Mouse (Mus musculus) midbrain, embryonic 16.5 days (tissue): ENCODE results near the gene Asap2. TPM values are rescaled to one million over a fixed set of nuclear protein-coding genes. Genes with fewer than 3 reads are reported as not detected.

Source experiments
- ATAC-seq: fragments of 200-750 bp; cut with Nextera tagmentation; 2 replicates; pipeline ENCODE4 v1.8.0; 2017; ENCODE audit warnings: moderate TSS enrichment
- H3K27ac ChIP-seq: fragments of 300-500 bp; sonication (generic); 2 replicates; pipeline ENCODE4 v1.5.1; 2014; ENCODE audit warnings: mild to moderate bottlenecking, low read length, mixed read lengths
- H3K27me3 ChIP-seq: fragments of 300-500 bp; sonication (generic); 2 replicates; pipeline ENCODE4 v1.6.1; 2014; ENCODE audit warnings: low read depth, low read length, mixed read lengths; ENCODE audit not compliant: control insufficient read depth, insufficient read depth
- H3K36me3 ChIP-seq: fragments of 300-500 bp; sonication (generic); 2 replicates; pipeline ENCODE4 v1.6.1; 2014; ENCODE audit warnings: mild to moderate bottlenecking, low read length, moderate library complexity, mixed read lengths; ENCODE audit not compliant: control insufficient read depth, insufficient read depth
- H3K4me1 ChIP-seq: fragments of 300-500 bp; sonication (generic); 2 replicates; pipeline ENCODE4 v1.6.1; 2014; ENCODE audit warnings: mild to moderate bottlenecking, low read length, mixed read lengths; ENCODE audit not compliant: control insufficient read depth, insufficient read depth
- H3K4me2 ChIP-seq: fragments of 300-500 bp; sonication (generic); 2 replicates; pipeline ENCODE4 v1.6.1; 2014; ENCODE audit warnings: mild to moderate bottlenecking, low read length, mixed read lengths
- H3K4me3 ChIP-seq: fragments of 300-500 bp; sonication (generic); 2 replicates; pipeline ENCODE4 v1.5.1; 2014; ENCODE audit warnings: low read depth, mild to moderate bottlenecking, low read length, moderate library complexity, mixed read lengths
- H3K9ac ChIP-seq: fragments of 300-500 bp; sonication (generic); 2 replicates; pipeline ENCODE4 v1.6.1; 2014; ENCODE audit warnings: low read depth, low read length, mixed read lengths
- H3K9me3 ChIP-seq: fragments of 300-500 bp; sonication (generic); replicated peaks from 2 replicates; pipeline ENCODE4 v1.6.1; 2014; ENCODE audit warnings: mild to moderate bottlenecking, low read length, mixed read lengths; ENCODE audit not compliant: control insufficient read depth, poor library complexity, severe bottlenecking
- WGBS: fragments of 180-500 bp; shearing (Covaris S2); extraction: QIAGEN DNeasy Blood & Tissue Kit; methylation state at CpG from one replicate; pipeline ENCODE4 v1.1.7; 2014; 5-methylcytosine and 5-hydroxymethylcytosine counted together
- polyA plus RNA-seq: library from polyadenylated mRNA; unstranded; fragments of >200 nt; fragmentation: Nextera tagmentation; extraction: Ambion mirVana; gene quantifications from 2 replicates; pipeline ENCODE4 v1.2.1, GENCODE M21; 2015

Gene Asap2
- polyA plus RNA-seq, 1 experiment from 2014 or later, result 10.2 TPM

DNA sequence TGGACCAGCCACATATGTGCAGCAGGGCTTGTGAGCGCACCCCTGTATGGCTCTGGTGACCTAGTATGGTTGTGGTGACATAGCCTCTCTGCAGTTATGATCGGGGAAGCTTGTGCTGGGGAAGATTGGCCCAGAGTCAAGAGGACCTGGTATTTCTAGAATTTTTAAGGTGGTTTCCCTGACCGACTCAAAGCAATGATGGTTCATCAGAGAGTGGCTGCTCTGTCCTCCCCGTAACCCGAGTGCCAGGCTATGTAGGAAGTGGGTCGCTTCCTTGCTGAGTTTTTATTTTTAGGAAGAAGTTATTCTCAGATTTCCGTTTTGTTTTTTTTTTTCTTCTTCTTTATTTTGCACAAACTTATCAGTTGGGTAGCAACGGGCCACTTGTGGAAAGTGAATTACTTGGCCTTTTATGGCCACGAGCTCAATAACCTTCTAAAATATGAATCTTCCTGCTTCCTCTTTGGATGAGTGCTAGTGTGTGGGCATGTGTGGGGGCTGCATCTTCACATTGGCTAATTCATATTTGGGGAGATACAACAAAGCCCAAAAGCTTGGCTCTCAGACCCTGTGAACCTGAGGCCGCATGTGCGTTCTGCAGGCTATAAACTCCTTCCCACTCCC is 218.0 kb downstream of the Asap2 start:
- Histone ChIP-seq H3K27me3 (no peaks in the 10 kb centered on the region), H3K9ac (no peak overlapping the region), H3K9me3 (no peaks in the 10 kb centered on the region), H3K27ac (no peak overlapping the region), H3K4me1 (peaks cover 2% of the 10 kb centered on the region; the same call in 1 of the 2 replicates), H3K36me3 (peaks cover 6% of the 10 kb centered on the region; the same call in 1 of the 2 replicates), H3K4me2 (no peak overlapping the region), H3K4me3 (no peak overlapping the region)
- no peak for ATAC-seq
- WGBS, result 93% methylated on average over 11 of the region's 11 CpGs

GRCm38 (mm10) chr12:21209273-21209672 is 219.0 kb downstream of the Asap2 start:
- no peak for ATAC-seq
- no peak overlapping the region for H3K4me2 ChIP-seq
- H3K36me3 ChIP-seq, result peaks cover 6% of the 10 kb centered on the region; the same call in 1 of the 2 replicates
- H3K4me1 ChIP-seq, result no peaks in the 10 kb centered on the region
- no peak overlapping the region for H3K4me3 ChIP-seq
- 58% methylated on average over 10 of the region's 10 CpGs for WGBS
- H3K9me3 ChIP-seq, result no peaks in the 10 kb centered on the region
- H3K9ac ChIP-seq, result no peak overlapping the region
- H3K27me3 ChIP-seq, result no peaks in the 10 kb centered on the region
- H3K27ac ChIP-seq, result no peak overlapping the region

DNA sequence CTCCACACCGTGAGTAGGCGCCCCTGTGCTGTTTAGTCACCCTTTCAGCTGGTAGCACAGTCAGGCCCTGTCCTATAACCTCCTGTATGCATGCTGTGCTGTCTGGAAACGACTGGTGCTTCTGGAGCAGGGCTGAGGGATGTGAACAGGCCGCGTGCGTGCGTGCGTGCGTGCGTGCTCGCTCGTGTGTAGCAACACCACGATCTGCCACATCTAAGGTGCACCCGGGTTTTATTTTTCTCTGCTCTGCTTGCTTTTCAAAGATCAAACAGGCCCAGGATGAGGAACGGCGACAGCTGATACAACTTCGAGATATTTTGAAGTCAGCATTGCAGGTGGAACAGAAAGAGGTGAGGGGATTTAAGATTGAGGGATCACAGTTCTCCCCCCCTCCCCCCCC is 222.6 kb downstream of the Asap2 start:
- WGBS, result 93% methylated on average over 17 of the region's 17 CpGs
- no peaks in the 10 kb centered on the region for H3K4me1 ChIP-seq
- H3K9ac ChIP-seq, result no peak overlapping the region
- H3K4me2 ChIP-seq, result no peak overlapping the region
- ATAC-seq, result no peak
- no peak overlapping the region for H3K4me3 ChIP-seq
- H3K27ac ChIP-seq, result no peak overlapping the region
- peaks cover 5% of the 10 kb centered on the region; the same call in 1 of the 2 replicates for H3K36me3 ChIP-seq
- H3K9me3 ChIP-seq, result no peaks in the 10 kb centered on the region
- no peaks in the 10 kb centered on the region for H3K27me3 ChIP-seq

DNA sequence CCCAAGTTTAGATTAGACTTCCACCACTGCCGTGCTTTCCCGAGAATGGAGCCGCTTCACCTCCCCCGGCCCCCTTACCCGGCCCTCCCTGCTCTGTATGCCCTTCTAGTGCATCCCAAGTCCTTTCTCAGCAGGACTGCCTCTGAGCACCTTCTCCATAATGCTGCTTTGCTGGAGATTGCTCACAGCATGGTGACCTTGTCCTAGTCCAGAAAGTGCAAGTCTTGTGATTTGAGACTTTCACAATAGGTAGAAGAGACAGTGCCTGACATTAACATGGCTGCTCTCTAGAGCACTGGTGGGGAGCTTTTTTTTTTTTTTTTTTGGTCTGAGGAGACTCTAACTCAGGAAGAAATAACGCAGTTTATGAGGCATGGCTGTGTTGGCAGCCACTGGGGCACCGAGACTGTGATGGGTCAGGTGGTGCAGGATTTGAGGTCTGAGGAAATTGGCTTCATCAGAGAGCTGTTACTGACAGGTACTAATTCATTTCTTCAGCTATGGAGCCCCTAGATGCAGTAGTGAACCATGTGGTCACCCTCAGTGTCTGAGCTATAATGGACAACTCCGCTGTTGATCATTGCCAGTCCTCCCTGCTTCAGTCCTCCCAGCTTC is 224.4 kb downstream of the Asap2 start:
- Histone ChIP-seq H3K9me3 (no peaks in the 10 kb centered on the region), H3K4me3 (no peak overlapping the region), H3K27me3 (no peaks in the 10 kb centered on the region), H3K36me3 (peaks cover 13% of the 10 kb centered on the region), H3K9ac (no peak overlapping the region), H3K4me1 (no peaks in the 10 kb centered on the region), H3K4me2 (no peak overlapping the region), H3K27ac (no peak overlapping the region)
- ATAC-seq, result no peak
- WGBS, result 90% methylated on average over 8 of the region's 8 CpGs

GRCm38 (mm10) chr12:21217776-21218444 is 227.7 kb downstream of the Asap2 start:
- Histone ChIP-seq H3K36me3 (peaks cover 15% of the 10 kb centered on the region), H3K4me3 (no peak overlapping the region), H3K4me1 (no peaks in the 10 kb centered on the region), H3K9ac (no peak overlapping the region), H3K9me3 (no peaks in the 10 kb centered on the region), H3K27ac (no peak overlapping the region), H3K4me2 (no peak overlapping the region), H3K27me3 (no peaks in the 10 kb centered on the region)
- WGBS, result 92% methylated on average over 11 of the region's 11 CpGs
- no peak for ATAC-seq

DNA sequence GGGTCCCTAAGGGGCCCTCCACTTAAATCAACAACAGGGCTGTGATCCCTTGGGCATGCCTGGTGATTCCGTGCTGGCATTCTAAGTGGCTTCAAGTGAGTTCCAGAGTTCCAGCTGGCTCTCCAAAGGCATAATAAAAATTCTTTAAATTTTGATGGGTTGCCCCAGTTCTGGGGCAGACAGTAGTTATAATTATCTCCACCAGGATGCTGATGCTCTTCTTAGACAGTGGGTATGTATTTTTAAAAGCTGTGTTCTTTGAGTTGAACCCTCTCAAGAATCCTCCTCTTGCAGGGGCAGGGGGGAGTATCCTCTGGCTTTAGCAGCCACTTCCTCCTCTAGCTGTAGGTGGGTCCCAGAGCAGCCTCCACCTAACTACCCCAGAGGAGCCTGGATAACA is 230.3 kb downstream of the Asap2 start:
- H3K4me3 ChIP-seq, result no peak overlapping the region
- H3K9ac ChIP-seq, result no peak overlapping the region
- 93% methylated on average over 1 of the region's 1 CpGs for WGBS
- no peak for ATAC-seq
- H3K4me2 ChIP-seq, result no peak overlapping the region
- no peaks in the 10 kb centered on the region for H3K9me3 ChIP-seq
- H3K27ac ChIP-seq, result no peak overlapping the region
- H3K27me3 ChIP-seq, result no peaks in the 10 kb centered on the region
- peaks cover 15% of the 10 kb centered on the region for H3K36me3 ChIP-seq
- no peaks in the 10 kb centered on the region for H3K4me1 ChIP-seq

DNA sequence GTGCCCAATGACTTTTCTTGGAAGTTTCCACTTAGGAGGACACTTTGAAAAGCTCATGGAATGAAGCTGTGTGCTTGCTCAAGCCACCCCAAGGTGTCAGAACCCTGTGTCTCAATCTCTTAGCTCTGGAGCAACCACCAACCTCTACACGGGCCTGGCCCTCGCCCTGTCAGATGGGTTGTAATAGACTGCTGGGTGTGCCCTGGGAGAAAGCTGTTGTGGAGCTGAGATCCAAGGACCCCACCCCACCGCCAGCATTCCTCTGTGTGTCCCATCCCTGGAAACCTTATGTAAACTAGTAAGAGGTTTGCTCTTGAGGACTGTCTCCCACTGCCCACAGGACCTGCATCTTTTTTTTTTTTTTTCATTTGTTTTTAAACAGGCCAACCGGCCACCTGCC is 233.7 kb downstream of the Asap2 start:
- ATAC-seq, result no peak
- WGBS, result 91% methylated on average over 4 of the region's 4 CpGs
- H3K4me2 ChIP-seq, result no peak overlapping the region

DNA sequence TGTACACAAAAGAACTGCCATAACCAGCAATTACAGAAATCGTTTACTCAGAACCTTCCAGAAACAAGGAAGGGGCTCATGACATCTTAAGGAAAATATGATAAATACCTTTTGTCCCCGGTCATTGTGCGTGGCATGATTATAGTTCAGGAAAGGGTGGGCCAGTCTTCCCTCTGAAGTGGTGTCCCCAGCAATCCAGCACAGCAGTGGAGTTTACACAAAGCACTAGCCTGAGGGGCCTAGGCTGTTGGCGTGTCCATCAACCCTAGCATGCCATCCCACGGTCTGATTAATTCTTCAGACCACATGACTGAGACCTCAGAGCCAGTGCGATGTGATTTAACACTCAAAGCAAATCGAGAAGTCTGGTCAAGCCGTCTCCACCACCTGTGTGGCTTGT is 235.1 kb downstream of the Asap2 start:
- Histone ChIP-seq H3K9me3 (no peaks in the 10 kb centered on the region), H3K27me3 (no peaks in the 10 kb centered on the region), H3K27ac (no peak overlapping the region), H3K4me1 (peaks cover 7% of the 10 kb centered on the region; the same call in 1 of the 2 replicates), H3K4me3 (no peak overlapping the region), H3K4me2 (no peak overlapping the region), H3K36me3 (peaks cover 10% of the 10 kb centered on the region), H3K9ac (no peak overlapping the region)
- 77% methylated on average over 8 of the region's 8 CpGs for WGBS
- no peak for ATAC-seq

More for the DNA sequence above, 233.7 kb downstream of the Asap2 start:
- no peak overlapping the region for H3K4me3 ChIP-seq
- peaks cover 4% of the 10 kb centered on the region; the same call in 1 of the 2 replicates for H3K36me3 ChIP-seq
- H3K27ac ChIP-seq, result no peak overlapping the region
- H3K9me3 ChIP-seq, result no peaks in the 10 kb centered on the region
- peaks cover 7% of the 10 kb centered on the region; the same call in 1 of the 2 replicates for H3K4me1 ChIP-seq
- H3K27me3 ChIP-seq, result no peaks in the 10 kb centered on the region
- no peak overlapping the region for H3K9ac ChIP-seq

DNA sequence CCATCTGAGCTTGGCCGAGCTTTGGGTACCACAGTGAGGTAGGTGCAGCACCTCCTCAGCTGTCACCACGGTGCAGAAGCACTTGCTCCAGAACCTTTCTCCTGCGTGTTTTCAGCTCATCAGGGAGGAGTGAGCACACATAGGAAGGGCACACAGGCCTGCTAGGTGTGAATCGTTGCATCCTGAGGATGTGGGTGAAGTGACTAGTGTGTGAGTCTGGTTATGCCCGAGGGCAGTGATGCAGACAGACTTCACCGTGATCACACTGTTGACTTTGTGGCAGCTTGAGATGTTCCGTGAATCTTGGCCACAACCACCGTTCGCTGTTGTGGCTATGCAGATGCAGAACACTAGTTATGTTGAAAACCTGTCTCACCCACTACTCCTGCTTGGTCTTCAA is 236.1 kb downstream of the Asap2 start:
- Histone ChIP-seq H3K27ac (no peak overlapping the region), H3K36me3 (peaks cover 12% of the 10 kb centered on the region), H3K9me3 (no peaks in the 10 kb centered on the region), H3K4me3 (no peak overlapping the region), H3K4me2 (no peak overlapping the region), H3K9ac (no peak overlapping the region), H3K27me3 (no peaks in the 10 kb centered on the region), H3K4me1 (peaks cover 7% of the 10 kb centered on the region; the same call in 1 of the 2 replicates)
- 92% methylated on average over 9 of the region's 9 CpGs for WGBS
- no peak for ATAC-seq
